Mouse (Mus musculus): ENCODE data around the gene Pdss2.

Gene Pdss2

DNA sequence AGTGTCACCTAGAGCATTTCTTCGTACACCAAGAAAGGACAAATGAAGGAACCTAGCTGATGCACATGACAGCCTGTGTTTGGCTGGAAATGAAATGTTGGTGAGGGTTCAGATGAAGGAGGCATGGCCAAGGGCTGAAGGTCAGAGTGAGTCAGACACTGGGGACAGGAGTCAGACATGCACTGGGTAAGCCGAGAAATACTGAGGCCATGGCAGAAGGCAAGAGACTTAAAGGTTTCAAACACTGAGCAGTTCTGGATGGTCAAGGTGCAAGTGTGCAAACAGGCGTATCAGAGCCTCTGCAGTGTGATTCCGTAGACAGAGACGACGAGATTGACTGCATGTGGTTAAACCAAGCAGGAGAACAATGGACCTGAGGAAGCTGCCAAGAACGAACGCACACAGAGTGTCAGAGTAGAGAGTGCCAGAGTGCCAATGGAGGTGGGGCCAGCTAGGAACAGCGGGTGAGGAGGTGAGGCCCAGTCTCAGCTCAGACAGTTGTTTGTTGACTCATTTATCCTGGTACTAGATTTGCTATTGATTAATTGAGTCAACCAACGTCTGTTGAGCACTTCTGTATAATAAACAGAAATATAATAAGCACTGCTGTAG, 89.6 kb downstream of the Pdss2 start:
- DNase-seq (ENCODE audit: extremely low spot score): no peak

DNA sequence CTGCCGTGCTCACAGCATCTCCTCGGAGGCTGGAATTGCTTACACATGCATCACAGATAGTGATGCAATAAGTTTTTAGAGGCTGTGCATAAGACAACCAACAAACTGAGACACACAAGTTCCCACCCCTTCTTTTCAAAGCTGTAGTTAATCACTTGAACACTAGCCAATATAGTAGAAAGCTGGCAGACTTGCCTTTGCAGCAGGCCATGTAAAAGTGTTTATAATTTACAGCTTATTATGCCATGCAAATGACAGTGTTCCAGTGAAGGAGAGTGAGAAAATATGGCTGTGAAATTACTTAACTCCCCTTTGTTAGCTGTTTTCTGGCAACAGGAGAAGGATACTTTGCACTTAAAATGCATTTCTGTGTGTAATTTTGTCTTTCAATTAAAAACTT, 90.9 kb downstream of the Pdss2 start:
- no peak for DNase-seq (ENCODE audit: extremely low spot score)

DNA sequence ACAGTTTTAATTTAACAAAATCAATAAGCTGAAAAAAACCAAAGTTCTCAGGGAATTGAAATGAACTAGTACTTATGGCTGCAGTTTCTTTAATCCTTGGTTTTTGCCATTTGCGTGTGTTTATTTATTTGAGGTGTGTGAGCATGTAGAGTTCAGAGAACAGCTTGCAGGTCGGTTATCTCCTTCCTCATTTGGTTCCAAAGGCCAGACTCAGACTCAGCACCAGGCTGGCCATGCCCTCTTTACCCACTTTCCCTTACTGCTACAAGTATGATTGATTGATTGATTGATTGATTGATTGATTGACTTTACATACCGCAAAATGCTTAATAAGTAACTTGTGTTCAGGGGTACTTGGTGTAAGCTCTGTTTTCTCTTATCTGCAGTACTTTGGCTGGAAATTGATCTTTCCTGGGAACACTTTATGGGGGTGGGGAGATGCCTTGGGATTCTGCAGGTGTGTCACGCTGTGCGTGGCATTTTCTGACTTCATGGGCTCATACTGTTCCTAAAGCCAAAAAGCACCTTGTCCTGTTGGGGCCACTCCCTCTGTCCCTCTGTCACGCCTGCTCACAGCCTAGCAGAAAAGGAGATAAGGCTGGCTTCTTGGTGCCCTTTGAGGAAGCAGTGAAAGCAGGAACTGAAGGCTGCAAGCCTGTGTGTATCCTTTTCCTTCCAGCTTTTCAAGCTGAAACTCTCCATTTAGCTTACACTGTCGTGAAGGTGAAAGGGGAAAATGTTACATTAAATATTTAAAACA, 91.6 kb downstream of the Pdss2 start:
- no peak for DNase-seq (ENCODE audit: extremely low spot score)

DNA sequence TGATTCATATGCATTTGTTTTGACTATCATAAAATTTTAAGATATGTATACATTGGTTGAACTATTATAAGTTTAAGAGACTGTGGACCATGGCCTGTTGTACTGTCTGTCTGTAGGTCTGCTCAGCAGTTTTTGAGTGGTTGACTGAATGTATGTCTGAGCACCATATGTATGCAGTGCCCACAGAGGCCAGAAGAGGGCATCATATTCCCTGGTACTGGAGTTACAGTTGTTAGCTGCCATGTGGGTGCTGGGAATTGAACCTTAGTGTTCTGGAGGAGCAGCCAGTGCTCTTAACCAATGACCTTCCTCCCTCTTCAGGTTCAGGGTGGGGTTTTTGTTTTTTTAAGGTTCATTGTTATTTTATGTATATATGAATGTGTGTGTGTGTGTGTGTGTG, 93.9 kb downstream of the Pdss2 start:
- DNase-seq (ENCODE audit: extremely low spot score): no peak

DNA sequence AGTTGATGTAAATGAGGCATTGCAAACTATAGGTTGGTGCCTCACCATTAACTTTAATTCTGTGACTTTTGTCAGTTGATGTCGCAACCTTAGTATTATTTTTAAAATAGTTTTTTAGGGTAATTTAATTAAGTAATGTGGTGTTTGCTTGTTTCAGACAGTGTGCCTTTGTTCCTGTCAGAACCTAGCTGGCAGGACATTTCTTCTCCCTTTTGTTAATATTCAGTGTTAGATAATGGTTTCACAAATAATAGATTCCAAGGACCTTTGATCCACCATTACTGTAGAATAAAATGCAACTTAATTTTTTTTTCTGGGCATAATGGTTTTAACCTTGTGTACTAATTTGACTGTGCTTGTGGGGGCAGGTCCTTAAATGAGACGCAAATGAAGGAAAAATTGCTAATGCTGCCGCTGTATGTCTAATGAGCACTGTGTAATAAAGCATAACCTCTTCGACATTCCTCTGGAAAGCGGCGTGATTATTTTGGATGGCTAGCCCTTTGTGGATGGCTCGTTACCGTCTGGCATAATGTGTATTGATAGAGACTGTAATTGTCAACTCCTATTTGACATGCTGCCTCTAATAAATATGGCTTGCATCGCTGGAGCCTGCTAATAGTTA, 96.2 kb downstream of the Pdss2 start:
- DNase-seq (ENCODE audit: extremely low spot score): no peak

DNA sequence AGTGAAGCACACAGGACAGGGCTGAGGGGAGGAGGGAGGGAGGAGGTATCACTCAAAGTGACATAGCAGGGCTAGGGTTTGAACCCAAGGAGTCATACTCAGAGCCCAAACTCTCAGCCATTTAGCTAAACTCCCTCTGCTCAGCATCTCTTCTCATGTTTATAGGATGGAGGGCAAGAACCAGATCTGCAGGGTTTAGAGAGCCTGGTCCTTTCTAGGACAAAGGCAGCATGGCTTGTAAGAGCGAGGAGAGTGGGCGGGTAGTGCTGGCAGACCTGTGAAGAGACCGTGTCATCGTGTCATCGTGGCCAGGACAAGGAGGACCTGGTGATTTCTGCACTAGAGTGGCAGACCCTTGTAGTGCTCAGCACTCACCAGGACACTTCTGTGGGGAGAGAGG, 99.7 kb downstream of the Pdss2 start:
- no peak for DNase-seq (ENCODE audit: extremely low spot score)

DNA sequence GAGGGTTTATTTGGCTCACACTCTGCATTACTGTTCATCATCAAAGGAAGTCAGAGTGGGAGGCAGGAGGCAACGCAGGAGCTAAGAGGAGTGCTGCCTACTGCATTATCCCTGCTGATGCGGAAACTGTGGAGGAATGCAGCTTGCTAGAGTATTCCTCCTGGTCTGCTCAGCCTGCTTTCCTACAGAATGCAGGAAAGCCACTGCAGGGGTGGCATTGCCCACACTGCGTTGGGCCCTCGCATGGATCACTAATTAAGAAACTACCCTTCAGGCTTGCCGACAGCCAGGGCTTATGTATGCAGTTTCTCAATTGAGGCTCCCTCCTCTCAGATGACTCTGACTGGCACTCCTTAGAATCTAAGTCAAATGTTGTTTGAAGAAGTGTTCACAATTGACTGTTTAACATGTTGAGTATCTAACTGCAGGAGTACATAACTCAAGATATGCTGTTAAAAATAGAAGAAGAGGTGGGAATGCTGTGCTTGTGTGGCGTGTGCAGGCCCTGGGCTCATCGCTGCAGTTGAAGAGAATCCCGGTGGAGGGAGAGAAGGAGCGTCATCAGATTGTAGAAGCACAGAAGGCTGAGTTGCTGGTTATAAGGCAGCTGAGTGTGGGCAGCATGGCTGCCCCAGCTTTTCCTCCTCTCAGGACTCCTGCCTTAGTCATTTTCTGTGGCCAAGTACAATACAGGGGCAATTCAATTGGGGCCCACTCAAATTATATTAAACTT, 101.3 kb downstream of the Pdss2 start:
- no peak for DNase-seq (ENCODE audit: extremely low spot score)

DNA sequence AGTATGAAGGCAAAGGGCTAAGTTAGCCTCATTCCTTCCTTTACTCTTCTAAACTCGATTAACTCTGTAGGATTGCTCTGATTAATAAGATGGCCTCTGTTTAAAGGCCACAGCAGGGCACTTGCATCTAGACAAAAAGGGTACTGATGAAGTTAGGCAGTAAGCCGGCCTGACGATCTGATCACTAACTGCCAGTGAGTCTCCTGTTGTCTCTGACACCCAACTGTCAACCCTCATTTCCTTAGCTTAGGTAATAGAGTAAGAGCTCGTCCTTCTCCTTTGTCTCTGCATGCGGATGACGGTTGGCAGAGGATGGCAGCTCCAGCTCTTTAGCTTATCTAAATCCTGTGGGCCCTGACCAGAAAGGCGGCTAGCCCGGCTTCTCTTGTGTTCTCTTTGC, 102.1 kb downstream of the Pdss2 start:
- no peak for DNase-seq (ENCODE audit: extremely low spot score)

DNA sequence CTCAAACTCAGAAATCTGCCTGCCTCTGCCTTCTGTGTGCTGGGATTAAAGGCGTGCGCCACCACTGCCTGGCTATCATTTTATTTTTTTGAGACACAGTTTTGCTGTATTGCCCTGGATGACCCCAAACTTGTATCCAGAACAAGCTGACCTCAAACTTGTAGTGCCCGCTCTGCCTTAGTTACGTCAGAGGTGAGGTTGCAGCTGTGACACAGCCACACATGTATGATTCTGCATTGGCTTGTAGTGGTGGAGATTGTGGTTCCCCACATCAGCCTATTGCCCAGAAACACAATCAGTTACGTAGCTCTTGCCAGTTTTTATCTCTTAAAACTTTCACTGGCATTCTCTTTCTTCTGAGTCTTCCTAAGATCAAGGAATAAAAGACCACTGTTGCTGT, 108.5 kb downstream of the Pdss2 start:
- DNase-seq (ENCODE audit: extremely low spot score): no peak

DNA sequence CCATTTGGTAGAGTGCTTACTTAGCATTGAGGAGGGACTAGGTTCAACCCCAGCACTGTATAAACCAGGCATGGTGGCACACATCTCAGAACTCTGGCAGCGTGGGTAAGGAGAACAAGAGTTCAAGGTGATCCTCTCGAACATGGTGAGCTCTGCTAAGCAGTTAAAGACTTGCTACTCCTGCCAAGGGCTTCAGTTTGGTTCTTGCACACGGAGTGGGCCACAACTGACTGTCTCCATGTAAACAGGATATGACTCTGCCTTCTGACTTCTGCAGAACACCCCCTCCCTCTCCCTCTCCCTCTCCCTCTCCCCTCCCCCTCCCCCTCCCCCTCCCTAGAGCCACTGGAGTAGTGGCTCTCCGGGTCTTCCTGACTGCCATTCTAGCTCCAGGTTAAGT, 109.4 kb downstream of the Pdss2 start:
- no peak for DNase-seq (ENCODE audit: extremely low spot score)

DNA sequence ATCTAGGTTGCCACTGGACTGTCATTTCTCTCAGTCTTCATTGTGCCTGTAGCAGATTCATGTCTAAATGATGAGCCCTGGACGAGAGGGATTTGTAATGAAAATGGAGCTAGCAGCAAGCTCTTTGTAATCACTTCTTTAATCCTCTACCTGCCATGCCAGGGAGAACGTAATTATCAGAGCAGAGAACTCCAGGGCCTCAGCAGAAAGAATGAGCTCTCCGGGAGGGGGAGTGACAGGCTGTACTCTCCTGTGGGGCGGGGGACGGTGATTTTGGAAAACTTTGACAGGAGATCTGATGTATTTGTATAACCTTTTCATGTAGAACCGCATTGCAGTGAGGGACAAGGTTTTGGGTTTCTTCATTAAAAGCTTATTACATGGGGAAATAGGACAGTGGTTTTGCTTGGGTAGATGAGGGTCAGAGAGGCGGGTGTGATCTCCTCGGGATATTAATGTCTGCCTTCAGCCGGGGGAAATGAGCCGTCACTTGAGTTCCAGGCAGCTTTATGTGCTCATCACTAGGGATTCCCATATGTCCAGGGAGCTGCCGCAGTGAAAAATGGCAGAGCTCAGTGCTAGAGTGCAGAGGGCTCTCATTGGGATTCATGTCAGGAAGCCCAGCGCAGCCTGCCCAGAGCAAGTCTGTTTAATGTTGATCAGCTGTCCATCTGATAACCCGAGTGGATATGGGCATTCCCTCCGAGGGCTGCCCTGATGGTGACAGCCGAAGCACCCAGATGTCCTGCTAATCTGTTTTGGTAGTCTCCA, 110.8 kb downstream of the Pdss2 start:
- DNase-seq (ENCODE audit: extremely low spot score): peak; percentile 19

DNA sequence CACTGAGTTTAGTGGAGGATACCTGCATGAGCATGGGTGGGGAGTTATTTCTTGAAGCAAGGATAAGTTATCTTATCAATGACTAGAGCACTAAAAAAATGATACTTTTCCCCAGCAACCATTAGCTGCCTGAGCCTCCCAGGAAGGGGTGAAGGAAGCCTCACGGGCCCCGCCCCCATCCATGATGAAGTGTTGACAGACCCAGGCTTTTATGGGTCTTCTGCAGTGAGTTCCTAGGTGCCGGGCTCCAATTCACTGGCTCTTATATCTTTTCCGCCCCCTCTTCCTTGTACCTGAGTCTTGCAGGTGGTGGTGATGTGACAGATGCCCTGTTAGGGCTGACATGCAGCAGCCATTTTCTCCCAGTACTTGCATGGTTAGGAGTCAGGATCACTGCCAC, 114.6 kb downstream of the Pdss2 start:
- no peak for DNase-seq (ENCODE audit: extremely low spot score)

DNA sequence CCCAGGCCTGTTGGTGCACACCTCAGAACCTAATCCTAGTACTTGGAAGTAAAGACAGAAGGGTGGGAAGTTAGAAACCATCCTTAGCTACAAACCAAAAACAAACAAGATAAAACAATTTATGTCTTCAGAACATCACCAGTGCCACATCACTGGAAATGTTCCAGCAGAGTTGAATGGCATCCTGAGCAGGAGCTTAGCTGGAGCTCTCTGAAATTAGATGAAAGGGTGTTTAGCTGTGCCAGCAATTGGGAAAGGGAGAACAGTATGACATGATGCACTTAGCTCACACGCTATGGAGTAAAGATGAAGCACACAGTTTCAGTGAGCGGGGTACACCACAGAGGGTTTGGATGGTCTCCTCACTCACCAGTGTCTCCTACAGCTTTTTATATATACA, 115.8 kb downstream of the Pdss2 start:
- DNase-seq (ENCODE audit: extremely low spot score): no peak

DNA sequence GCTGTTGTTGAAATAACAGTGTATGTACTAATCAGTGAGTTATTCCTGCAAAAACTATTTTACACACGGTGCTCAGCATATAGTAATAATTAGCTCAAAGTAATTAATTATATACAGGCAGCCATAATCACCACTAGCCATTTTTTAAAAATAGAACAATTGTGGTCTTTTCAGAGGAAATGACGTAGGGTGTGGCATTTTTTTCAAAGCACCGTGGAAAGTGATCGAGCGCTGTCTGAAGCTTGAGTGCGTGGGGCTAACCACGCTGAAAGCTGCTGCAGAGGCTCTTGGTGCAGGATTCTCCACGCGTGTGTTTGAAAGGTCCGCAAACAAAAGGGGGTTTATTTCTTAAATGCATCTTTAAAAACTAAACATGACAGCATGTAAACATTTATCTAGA, 118.5 kb downstream of the Pdss2 start:
- no peak for DNase-seq (ENCODE audit: extremely low spot score)

DNA sequence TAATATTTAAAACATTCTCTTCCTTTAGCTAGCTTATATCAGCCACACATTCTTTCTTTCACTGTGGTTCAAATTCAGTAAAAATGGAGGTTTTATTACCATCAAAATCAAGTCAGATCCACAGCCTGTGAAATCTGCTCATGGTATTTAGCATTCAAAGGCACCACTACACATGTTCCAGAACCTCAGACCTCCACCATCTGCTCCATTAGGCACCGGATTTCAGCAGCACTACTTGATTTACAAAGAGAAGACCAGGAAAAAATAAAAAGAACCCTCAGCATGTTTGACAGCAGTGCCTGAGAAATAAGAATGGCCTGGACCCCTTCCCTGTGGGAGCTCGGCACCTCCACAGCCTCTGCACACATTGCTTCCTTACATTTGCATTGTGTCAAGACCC, 128.4 kb downstream of the Pdss2 start:
- no peak for DNase-seq (ENCODE audit: extremely low spot score)

DNA sequence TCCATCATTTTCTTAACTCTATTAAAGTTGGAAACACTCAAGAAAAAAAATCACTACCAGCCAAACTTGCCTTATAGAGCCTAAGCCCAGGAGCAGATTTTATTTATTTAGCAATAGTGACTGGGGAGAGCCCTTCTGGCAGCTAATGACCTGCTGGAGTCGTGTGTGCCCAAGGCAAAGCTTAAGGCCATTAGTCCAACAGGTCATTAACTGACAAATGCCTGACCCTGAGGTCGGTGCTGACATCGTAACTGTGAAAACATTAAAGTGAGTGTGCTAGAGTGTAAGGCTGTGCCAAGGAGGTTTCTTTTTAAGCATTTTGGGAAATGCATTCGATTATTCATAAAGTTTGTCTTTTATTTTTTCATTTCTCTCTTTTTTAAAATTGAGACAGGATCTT, 136.6 kb downstream of the Pdss2 start:
- DNase-seq (ENCODE audit: extremely low spot score): no peak

DNA sequence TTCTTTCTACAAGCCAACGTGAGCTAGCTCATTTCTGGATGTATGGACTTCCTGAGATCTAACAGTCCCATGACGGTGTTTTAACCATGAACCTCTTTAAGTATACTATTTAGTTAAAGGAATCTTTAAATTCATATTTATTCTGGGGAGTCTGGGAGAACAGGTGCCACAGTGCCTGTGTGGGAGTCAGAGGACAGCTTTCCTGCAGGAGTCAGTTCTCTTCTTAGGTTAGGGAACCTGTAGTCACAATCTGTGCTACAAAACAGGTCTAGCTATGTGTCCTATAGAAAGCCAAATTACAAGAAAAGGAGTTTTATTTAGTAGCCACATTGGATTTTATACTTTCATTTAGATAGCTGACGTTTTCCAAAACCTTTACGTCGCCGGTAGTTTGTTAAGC, 141.7 kb downstream of the Pdss2 start:
- DNase-seq (ENCODE audit: extremely low spot score): no peak

DNA sequence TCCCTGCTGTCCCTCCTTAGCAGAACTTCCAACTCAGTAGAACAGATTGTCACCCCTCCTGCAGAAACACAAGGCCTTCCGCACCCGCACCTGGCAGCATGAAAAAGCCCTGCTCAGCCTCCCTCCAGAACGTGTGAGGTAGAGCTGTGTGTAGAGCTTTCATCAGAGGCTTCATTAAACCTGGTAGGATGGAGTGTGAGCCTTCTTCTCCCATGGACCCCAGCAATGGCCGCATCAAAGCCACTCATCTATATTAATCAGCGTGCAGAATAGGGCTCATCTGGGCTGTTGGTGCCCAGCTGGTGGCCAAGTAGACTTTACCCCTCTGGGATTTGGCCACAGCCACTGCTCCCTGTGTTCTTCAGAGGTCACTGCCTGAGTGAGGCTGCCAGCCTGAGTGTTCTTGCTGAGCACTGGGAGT, 142.2 kb downstream of the Pdss2 start:
- DNase-seq (ENCODE audit: extremely low spot score): no peak

DNA sequence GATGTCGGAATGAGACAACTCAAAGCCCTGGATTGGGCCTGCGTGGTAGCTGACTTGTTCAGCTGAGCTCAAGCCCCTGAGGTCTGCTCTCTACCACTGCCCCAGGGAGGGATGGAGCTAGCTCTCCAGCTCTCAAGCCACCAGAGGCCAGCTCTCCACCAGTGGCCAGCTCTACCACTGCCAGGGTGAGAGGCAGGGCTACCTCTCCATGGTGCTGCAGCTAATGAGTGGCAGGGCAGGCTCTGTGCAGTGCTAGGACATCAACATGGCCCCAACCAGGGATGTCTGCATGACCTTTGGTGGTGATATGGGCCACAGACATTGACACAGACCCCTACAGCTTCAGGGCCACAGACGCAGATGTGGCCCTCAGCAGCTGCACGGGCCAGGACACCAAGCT, 144.6 kb downstream of the Pdss2 start:
- no peak for DNase-seq (ENCODE audit: extremely low spot score)

DNA sequence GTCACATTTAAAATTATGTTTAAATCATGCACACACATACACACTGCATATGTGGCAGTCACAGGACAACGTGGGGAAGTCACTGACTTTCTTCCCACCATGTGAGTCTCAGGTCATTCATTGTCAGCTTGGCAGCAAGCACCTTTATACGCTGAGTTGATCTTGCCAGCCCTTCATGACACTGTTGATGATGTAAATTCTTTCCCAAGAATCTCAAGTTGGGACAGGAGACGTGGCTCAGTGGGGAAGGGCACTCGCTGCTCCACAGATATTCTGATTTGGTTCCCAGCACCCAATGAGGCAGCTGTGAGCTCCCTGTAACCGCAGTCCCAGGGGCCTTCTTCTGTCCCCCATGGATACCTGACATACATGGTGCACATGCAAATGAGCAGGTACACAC, 147.3 kb downstream of the Pdss2 start:
- DNase-seq (ENCODE audit: extremely low spot score): no peak

DNA sequence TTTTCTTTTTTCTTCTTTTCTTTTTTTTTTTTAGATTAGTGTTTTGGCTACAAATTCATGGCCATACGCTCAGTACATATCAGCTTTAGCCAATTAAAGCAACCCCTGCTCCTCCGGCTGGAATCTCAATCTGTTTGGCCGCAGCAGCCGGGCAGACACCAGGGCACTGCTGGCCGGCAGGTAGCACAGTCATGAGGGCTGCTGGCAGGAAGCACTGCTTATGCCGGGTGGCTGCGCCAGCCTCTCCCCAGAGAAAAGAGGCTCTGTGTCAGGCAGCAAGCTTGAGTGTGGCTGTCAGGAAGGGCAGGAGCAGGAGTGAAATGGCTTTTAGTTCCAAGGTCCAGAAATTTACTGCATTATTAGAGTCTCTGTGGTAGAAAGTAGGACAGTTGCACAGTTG, 151.0 kb downstream of the Pdss2 start:
- DNase-seq (ENCODE audit: extremely low spot score): no peak

DNA sequence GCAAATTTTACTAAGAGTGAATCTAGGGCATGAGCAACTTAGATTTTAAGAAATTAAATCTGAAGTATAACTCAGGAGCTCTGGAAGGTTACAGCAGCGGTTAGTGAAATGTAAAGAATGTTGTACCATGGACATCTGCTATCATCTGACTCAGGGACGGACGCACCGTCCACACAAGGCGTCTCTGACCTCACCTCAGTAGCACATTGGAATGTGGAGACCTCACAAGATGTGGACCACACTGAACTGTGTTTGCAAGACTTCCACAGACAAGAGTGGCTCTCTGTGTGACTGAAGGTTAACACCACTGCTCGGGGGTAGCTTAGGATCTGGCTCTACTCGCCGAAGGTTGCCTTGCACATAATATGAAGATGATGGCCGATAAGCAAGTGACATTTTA, 151.7 kb downstream of the Pdss2 start:
- DNase-seq (ENCODE audit: extremely low spot score): no peak
